Mouse (Mus musculus) ES-E14 (cell line): Measurements from ENCODE around the gene Fkbp1a.
A peak's percentile ranks its signal among the peaks of the same experiment; 100 is the strongest.

Source experiments
- CHD2 ChIP-seq: IDR thresholded peaks from 2 replicates; pipeline ENCODE4 v1.6.1; 2014; ENCODE audit warnings: mild to moderate bottlenecking, low read depth, low read length, inconsistent platforms
- HCFC1 ChIP-seq: IDR thresholded peaks from 2 replicates; pipeline ENCODE4 v1.6.1; 2012; ENCODE audit warnings: low read length, inconsistent platforms, borderline replicate concordance; ENCODE audit not compliant: insufficient read depth
- MAFK ChIP-seq: IDR thresholded peaks from 2 replicates; pipeline ENCODE4 v1.6.1; 2014; ENCODE audit warnings: mild to moderate bottlenecking, low read depth, low read length, inconsistent platforms; ENCODE audit not compliant: insufficient read depth
- ZNF384 ChIP-seq: IDR thresholded peaks from 2 replicates; pipeline ENCODE4 v1.6.1; 2012; ENCODE audit warnings: low read depth, low read length, inconsistent platforms

GRCm38 (mm10) chr2:151542323-151543062 lies at the start of gene Fkbp1a:
- TF ChIP-seq MAFK (no peak), ZNF384 (no peak), HCFC1 (0 out of 2 replicates have a peak, but pooled peaks have one; percentile 56), CHD2 (no peak)
